Mouse (Mus musculus): Measurements from ENCODE around the gene Sdhb.

Sdhb gene

GRCm38 (mm10) chr4:140960781-140961466 lies at the start of gene Sdhb:
TSS of gene Sdhb (plus strand) at chr4:140961203.
- DNase-seq: peak; percentile 99

DNA sequence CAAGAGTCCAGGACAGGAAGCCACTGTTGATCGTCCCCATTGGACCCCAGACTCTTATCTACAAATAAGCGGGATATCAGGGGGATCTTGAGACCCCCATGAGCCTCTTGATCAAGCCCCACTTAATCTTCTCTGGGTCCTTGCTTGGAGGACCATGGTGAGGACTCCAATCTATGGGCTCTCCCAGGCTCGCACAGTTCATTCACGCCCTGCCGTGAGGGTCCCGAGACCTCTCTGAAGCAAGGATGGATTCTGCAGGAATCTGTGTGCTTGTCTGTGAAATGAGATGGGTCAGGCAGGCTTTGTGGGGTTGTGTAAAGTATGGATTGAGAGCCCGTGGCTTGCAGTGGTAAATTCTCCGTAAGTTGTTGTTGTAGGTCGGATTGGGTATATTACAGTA lies 49.6 kb upstream of the Sdhb start:
- DNase-seq: no peak

- no peak for DNase-seq
Observed at GRCm38 (mm10) chr4:140912271-140912833, 48.7 kb upstream of the Sdhb start.

- DNase-seq: no peak
Observed at GRCm38 (mm10) chr4:140913565-140913964, 47.4 kb upstream of the Sdhb start.

GRCm38 (mm10) chr4:140914731-140915131 lies 46.3 kb upstream of the Sdhb start:
- no peak for DNase-seq

- DNase-seq: no peak
Observed at GRCm38 (mm10) chr4:140915235-140915634, 45.8 kb upstream of the Sdhb start.

DNA sequence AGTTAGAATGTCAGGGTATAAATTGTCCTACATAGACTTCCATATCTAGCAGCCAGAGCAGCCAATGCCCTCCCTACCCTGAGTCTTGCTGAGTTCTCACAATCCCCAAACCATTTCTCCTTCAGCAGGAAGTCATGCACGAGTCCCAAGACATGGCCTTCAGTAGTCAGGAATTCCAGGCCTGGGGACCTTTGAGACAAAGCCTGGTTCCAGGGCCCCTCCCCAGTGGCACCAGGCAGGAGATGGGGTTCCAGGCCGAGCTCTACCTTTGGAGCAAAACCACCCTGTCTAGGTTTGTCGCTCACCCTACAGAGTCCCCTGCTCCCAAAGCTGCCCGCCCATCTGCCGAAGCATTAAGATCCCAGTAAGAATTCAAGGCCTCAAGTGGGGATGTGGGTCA lies 44.7 kb upstream of the Sdhb start:
- no peak for DNase-seq

DNA sequence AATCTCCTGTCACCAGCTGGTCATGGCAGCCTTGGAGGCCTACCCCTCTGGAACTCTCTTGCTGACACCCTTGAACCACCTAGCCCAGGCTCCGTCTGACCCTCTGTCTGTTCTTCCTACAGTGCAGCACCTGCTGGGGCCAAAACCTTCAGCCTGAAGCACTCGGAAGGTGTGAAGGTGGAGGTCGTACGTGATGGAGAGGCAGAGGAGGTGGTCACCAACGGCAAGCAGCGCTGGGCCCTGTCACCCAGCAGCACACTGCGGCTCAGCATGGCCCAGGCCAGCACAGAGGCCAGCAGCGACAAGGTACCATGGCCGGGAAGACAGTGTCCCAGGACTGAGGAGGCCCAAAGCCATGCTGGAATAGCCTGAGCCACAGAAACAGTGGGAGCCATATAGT lies 43.6 kb upstream of the Sdhb start:
- DNase-seq: no peak

DNA sequence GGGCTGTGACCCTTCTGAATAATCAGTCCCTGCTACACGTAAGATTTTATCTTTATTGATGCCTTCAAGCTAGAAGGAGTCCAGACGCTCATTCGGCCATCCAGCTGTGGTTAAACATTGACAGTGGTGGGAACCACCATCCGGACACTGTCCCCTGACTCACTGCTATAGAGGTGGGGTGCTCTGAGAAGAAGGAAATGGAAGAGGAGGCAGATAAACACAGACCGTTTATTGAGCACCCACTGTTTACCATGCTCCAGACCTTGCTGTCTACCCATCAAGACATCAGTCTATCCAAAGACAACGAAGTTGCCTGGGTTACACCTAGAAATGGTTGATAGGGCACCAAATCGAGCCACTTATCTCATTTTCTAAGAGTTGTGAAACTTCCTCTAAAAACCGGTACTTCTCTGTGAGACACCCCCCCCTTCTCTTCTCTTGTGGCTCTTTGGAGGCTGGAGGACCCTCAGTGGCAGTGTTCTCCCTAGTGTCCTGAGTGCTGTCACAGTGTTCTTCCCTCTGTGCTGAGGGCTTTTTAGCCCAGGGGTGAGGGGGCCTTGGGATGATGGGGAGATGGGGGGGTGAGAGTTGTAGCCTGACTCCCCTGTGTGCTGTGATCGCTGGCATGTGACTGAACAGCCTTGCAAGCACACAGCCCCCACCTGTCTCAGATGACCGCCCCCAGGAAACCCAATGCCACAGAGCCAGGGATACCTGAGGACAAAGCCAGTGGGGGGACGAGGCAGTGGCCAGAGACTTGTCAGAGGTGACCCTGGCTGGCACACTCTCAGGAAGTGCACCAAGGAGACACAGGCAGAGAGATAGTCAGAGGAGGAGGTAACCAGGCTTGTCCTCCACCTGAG lies 40.8 kb upstream of the Sdhb start:
- DNase-seq: no peak

- no peak for DNase-seq
Observed at GRCm38 (mm10) chr4:140922508-140922907, 38.5 kb upstream of the Sdhb start.

GRCm38 (mm10) chr4:140925648-140926047 lies 35.4 kb upstream of the Sdhb start:
- DNase-seq: no peak

DNA sequence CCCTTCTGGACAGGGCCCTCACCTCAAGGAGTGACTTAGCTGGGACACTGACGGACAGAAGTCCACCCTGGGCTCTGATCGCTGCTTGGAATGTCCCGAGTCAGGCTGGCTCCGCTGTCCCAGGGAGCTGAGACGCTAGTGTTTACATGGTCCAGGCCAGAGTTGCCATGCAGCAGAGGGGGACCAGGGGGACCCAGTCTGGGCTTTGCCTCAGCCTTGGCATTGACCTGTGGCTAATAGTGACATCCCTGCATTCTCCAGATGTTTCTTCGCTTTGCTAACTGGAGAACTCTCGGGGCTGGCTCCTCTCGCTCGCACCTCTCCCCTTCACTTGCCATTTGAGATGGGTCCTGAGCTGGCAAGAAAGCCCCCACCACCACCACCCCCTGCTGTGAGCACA lies 32.7 kb upstream of the Sdhb start:
- no peak for DNase-seq

DNA sequence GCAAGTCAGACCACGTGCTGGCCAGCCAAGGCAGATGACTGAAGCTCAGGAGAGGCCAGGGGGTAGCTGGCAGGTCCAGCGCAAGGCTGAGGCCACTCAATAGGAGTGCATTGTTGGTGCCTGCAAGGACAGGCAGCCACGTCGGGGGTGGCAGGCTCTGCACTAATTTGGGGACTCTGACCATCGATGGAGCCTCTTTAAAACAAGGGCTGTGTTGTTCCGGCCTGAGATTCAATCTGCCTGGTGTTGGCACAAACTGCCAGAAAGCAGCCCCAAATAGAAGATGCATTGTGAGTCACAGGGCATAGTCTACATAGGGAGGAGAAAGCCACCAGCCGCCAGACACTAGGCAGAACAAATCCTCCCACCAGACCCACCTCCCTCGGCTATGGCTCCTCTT lies 31.3 kb upstream of the Sdhb start:
- DNase-seq: no peak

- DNase-seq: no peak
Observed at GRCm38 (mm10) chr4:140930900-140931470, 30.0 kb upstream of the Sdhb start.

DNA sequence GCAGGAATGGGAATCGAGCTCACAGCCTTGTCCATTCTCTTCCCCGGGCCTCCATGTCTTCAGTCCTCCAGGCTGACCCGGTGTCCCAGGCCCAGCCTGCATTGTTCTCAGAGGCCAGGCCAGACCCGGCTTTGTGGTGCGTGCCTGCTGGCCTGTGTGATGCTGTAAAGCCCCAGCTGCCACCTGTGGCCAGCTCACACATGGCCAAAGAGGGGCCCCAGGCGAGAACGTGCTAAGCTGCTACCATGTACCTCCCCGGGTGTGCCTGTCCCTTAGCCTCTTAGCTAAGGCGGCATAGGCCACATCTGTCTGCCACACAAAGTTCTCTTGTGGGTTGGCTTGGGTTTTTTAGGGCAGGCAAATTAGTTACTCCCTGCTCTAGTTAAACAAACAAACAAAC lies 25.4 kb upstream of the Sdhb start:
- no peak for DNase-seq

- no peak for DNase-seq
Observed at GRCm38 (mm10) chr4:140944356-140944755, 16.6 kb upstream of the Sdhb start.

DNA sequence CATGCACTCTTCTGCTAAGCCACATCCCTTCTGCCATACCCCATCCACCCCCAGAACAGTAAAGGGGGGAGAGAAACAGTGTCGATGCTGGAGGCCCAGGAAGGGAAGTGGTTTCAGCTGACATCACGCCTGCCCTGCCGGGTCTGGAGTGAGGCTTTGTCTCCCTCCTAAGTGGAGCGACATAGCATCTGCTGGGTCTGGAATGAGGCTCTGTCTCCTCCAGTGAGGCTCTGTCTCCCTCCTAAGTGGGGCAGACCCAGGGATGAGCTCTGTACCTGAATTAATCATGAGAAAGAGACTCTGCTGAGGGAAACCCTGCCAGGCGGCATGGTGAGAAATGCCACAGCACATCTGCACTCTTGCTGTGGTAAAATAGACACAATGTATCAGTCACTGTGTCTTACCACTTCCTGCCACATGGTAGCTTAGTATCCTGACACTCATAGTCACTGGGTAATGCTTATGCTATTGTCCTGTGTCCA lies 16.0 kb upstream of the Sdhb start:
- DNase-seq: no peak

GRCm38 (mm10) chr4:140945571-140945970 lies 15.4 kb upstream of the Sdhb start:
- DNase-seq: no peak

GRCm38 (mm10) chr4:140946048-140946447 lies 15.0 kb upstream of the Sdhb start:
- DNase-seq: no peak

DNA sequence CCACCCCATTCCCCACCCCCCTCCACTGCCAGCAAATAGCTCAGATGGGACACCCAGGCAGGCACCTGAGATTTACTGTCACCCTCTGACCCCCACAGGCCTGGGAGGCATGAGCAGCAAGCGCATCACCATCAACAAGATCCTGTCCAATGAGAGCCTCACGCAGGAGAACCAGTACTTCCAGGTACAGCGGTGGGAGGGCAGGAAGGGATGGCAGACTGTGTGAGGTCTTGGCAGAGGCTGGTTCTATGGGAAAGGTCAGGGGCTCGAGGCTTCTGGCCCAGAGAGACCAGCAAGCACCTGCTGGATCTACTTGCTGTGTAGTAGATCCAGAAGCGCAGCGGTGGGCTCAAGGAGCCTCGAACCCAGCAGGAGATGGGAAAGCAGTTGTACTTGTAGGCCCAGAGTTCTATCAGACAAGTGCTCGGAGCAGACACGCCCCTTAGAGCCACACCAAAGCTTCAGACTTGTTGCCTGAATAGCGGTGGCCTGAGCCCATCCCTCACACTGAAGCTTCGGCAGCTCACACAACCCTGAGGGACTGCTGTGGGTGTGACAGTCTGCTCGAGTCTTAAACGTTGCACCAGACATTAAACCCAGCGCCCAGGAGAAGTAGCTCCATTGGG lies 14.3 kb upstream of the Sdhb start:
- no peak for DNase-seq

- no peak for DNase-seq
Observed at GRCm38 (mm10) chr4:140947487-140948440, 13.2 kb upstream of the Sdhb start.

GRCm38 (mm10) chr4:140948481-140948880 lies 12.5 kb upstream of the Sdhb start:
- DNase-seq: peak; percentile 86
